Mouse (Mus musculus) myocyte (in vitro differentiated cells): ENCODE data around the gene P2rx4.

ENCODE experiments used
- MAX ChIP-seq: IDR thresholded peaks from one replicate; pipeline ENCODE4 v1.6.1; 2011; ENCODE audit warnings: low read depth, mild to moderate bottlenecking, control low read depth
- MYOG ChIP-seq, 3 experiments: IDR thresholded peaks; one replicate each; pipeline ENCODE4 v1.6.1; 2011; ENCODE audit warnings: control low read depth in 2 of 3, low read depth in 2 of 3, mild to moderate bottlenecking in 2 of 3; ENCODE audit not compliant: insufficient read length in 2 of 3, control insufficient read depth in 1 of 3, insufficient read depth in 1 of 3
- POLR2A ChIP-seq: IDR thresholded peaks from one replicate; pipeline ENCODE4 v1.6.1; 2011; ENCODE audit warnings: low read depth, mild to moderate bottlenecking, control low read depth, moderate library complexity; ENCODE audit not compliant: insufficient read length
- POLR2AphosphoS2 ChIP-seq: IDR thresholded peaks from one replicate; pipeline ENCODE4 v1.6.1; 2011; ENCODE audit warnings: low read depth, control low read depth; ENCODE audit not compliant: insufficient read length
- TCF3 ChIP-seq: IDR thresholded peaks from one replicate; pipeline ENCODE4 v1.6.1; 2011; ENCODE audit warnings: low read depth, control low read depth; ENCODE audit not compliant: insufficient read length
- USF1 ChIP-seq: IDR thresholded peaks from one replicate; pipeline ENCODE4 v1.6.1; 2011; ENCODE audit warnings: low read depth, mild to moderate bottlenecking, control low read depth, moderate library complexity

GRCm38 (mm10) chr5:122698041-122698700, 9.2 kb upstream of the P2rx4 start:
- TF ChIP-seq POLR2A, result no peak
- TF ChIP-seq POLR2AphosphoS2, result no peak
- TF ChIP-seq USF1, result no peak
- TF ChIP-seq MAX, result no peak
- no peak for TF ChIP-seq TCF3
- TF ChIP-seq MYOG (IDR thresholded peaks at IDR 0.05; ENCODE audit: control insufficient read depth in 1 of 3, insufficient read depth in 1 of 3, insufficient read length in 2 of 3, low read depth in 2 of 3), result no peak
